Mouse (Mus musculus) cortical plate, adult 2 months (tissue): ENCODE measurements around the gene Wdr60.

Experiments
- CTCF ChIP-seq: fragments of 200-500 bp; IDR thresholded peaks from 2 replicates; pipeline ENCODE4 v1.5.1; 2011; ENCODE audit warnings: mild to moderate bottlenecking, control low read depth, low read length; ENCODE audit not compliant: insufficient read depth; ENCODE audit errors: extremely low read depth
- POLR2A ChIP-seq: fragments of 200-500 bp; IDR thresholded peaks from 2 replicates; pipeline ENCODE4 v1.6.1; 2011; ENCODE audit warnings: mild to moderate bottlenecking, low read length, control low read depth; ENCODE audit not compliant: insufficient read depth; ENCODE audit errors: extremely low read depth

- TF ChIP-seq CTCF, result no peak
- no peak for TF ChIP-seq POLR2A
Measured at GRCm38 (mm10) chr12:116165368-116165767, 97.5 kb downstream of the Wdr60 start.
